Mouse (Mus musculus): ENCODE measurements around the gene Olfr5.
"Not testable (repeated sequence)": the region's sequence is repeated elsewhere in the genome, so short reads cannot be mapped to it uniquely, and the experiment has no call there.

The Olfr5 gene

GRCm38 (mm10) chr7:6486841-6487240 lies at the start of gene Olfr5:
Gene Olfr5, minus strand, starts transcription at chr7:6486941.
- no peak for DNase-seq (ENCODE audit: low spot score in 2 of 2)

DNA sequence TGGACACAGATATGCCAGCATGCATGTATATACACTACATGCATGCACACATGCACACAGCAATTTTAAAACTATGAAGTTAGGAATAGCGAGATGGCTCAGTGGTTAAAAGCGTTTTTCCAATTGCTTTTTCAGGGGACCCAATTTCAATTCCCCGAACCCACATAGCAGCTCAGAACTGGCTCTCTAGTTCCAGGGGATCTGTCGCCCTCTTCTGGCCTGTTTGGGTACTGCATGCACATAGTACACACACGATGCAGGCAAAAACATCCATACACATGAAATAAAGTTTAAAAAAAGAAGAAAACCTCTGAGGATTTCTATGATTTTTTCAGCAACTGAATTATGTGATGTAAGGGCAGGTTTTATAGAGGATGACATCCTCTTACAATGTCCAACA lies 39.4 kb upstream of the Olfr5 start:
- no peak for DNase-seq (ENCODE audit: low spot score in 2 of 2)

- DNase-seq (ENCODE audit: low spot score in 2 of 2): no peak
Measured at GRCm38 (mm10) chr7:6525001-6525400, 38.3 kb upstream of the Olfr5 start.

DNA sequence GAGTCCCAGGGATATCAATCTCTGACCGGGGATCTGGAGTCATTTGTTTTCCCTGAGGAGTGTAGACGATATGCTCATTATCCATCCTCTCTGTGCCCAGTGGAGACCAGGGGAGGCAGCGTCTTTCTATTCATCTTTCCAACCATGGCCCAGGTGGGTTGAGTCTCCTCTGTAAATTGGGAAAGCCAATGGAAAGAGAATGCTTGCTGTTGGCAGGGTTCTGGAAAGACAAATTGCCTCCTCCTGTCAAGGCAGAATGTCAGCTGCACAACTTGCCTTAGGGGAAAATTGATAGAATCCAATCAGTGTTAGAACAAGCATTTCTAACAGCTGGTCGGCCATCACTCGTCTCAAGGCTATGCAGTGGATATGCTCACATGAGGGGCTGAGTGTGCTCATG lies 36.1 kb upstream of the Olfr5 start, which contains the start of gene Olfr1349:
Gene Olfr1349, minus strand, starts transcription at position 101 of the 400 bp plus-strand sequence.
- DNase-seq (ENCODE audit: low spot score in 2 of 2): no peak

DNA sequence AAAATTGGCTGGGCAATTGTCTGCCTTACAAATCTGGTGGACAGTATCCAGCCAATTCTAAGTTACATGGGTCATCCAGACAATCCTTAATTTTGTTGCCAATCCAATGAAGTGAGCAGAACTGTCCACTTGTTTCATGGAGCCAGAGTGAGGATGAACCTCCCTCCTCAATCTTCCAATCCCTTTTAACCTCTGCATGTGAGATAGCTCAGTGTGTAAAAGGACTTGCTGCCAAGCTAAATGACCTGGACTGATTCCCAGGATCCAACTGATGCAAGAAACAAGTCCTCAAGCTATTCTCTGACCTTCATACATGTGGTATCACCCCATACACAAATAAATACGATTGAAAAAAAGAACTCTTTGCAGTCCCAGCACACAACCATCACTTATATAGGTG lies 34.9 kb upstream of the Olfr5 start:
- DNase-seq (ENCODE audit: low spot score in 2 of 2): no peak

GRCm38 (mm10) chr7:6508648-6509047 lies 21.9 kb upstream of the Olfr5 start, which contains the start of gene Olfr1348:
Gene Olfr1348, minus strand, starts transcription at chr7:6508748.
- no peak for DNase-seq (ENCODE audit: low spot score in 2 of 2)

GRCm38 (mm10) chr7:6499655-6500054 lies 12.9 kb upstream of the Olfr5 start, which contains the start of gene Olfr1347:
Gene Olfr1347, minus strand, starts transcription at chr7:6499755.
- DNase-seq (ENCODE audit: low spot score in 2 of 2): no peak

- not testable (repeated sequence) for DNase-seq (ENCODE audit: low spot score in 2 of 2)
Measured at GRCm38 (mm10) chr7:6477633-6478032, 9.1 kb downstream of the Olfr5 start.

GRCm38 (mm10) chr7:6466951-6467350 lies 19.8 kb downstream of the Olfr5 start, which contains the start of gene Olfr1346:
Gene Olfr1346, plus strand, starts transcription at chr7:6467101.
- DNase-seq (ENCODE audit: low spot score in 2 of 2): no peak

DNA sequence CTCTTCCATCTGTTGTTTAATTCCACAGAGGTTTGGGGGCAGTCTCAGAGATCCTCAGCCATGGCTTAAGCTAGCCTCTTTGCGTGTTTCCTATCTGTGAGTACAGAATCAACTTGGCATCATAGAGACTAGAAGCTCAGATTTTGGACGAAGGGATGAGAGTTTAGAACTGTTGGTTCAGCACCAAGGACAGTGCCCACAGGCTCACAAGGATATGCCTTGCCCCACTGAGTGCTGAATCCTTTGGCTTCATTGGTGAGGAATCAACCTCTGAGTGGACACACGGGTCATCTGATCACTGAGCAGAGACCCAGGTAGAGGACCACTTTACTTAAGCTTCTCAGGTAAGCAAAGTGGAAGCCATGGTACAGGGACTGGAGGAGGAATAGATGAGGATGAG lies 30.3 kb downstream of the Olfr5 start:
- DNase-seq (ENCODE audit: low spot score in 2 of 2): no peak

GRCm38 (mm10) chr7:6455868-6456267 lies 30.9 kb downstream of the Olfr5 start, which contains the start of gene Olfr1336:
Gene Olfr1336, plus strand, starts transcription at chr7:6456168.
- DNase-seq (ENCODE audit: low spot score in 2 of 2): no peak

DNA sequence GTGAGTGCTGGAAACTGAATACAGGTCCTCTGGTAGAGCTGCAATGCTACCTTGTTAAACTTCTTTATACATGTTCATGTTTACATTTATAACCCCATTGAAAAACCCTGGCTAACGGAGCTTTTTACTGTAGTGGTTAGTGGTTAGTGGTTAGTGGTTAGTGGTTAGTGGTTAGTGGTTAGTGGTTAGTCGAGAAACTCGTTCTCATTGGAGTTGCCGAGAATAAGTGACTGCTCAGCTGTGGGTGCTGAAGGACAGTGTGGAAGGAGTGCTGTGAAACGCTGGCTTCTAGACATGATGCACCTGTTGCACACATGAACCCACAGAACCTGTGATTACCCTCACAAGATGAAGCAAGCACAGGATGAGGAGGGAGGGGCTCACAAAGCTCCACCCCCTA lies 39.0 kb downstream of the Olfr5 start:
- no peak for DNase-seq (ENCODE audit: low spot score in 2 of 2)

GRCm38 (mm10) chr7:6441173-6441572 lies 45.6 kb downstream of the Olfr5 start:
- no peak for DNase-seq (ENCODE audit: low spot score in 2 of 2)

GRCm38 (mm10) chr7:6438388-6438787 lies 48.4 kb downstream of the Olfr5 start, which contains the start of gene Olfr1344:
Gene Olfr1344, plus strand, starts transcription at chr7:6438688.
- no peak for DNase-seq (ENCODE audit: low spot score in 2 of 2)

DNA sequence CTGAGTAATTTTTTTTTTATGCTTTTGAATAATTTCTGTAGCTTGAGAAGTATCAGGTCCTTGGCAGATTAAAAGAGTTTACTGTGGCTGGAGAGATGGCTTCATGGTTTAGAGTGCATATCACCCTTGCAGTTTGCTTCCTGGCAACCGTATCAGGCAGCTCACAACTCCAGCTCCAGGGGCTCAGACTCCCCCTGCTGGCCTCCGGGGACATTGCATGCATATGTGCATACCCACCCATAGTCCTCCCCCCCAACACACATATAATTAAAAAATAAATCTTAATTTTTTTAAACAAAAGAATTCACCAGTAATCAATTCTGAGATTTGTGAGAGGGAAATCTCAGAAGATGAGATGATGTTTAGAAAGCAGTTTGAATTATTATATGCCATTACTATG lies 56.4 kb downstream of the Olfr5 start:
- DNase-seq (ENCODE audit: low spot score in 2 of 2): peak in 1 of 2 experiments; percentile 4

DNA sequence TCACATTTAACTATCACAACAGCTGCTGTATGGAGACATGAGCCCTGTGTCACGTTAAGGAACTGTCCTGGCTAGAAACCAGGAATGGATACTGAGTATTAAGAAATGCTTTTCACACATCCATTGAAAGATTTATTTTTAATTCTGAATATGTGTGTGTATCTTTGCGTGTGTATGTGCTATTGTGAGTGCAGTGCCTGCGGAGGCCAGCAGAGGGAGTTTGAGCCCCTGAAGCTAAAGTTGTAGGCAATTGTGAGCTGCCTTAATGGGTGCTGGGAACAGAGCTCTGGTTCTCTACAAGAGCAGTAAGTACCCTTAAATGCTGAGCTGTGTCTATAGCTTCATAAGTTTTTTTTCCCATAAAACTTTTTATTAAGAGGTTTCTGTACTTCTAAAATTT lies 57.4 kb downstream of the Olfr5 start:
- DNase-seq (ENCODE audit: low spot score in 2 of 2): no peak

All from spleen, postnatal 14 days (tissue).